Mouse (Mus musculus) midbrain, embryonic 14.5 days (tissue): ENCODE measurements around the gene Epb41l5. TPM values are rescaled to one million over a fixed set of nuclear protein-coding genes. Genes with fewer than 3 reads are reported as not detected.

Source experiments
- ATAC-seq: fragments of 200-750 bp; cut with Nextera tagmentation; 2 replicates; pipeline ENCODE4 v1.8.0; 2017; ENCODE audit warnings: moderate number of reproducible peaks, moderate library complexity; ENCODE audit not compliant: low FRiP score, low TSS enrichment
- DNase-seq: peaks from one replicate; pipeline ENCODE4 v3.0.0-alpha.2; 2015
- H3K27ac ChIP-seq: fragments of 300-500 bp; sonication (generic); replicated peaks from 2 replicates; pipeline ENCODE4 v1.5.1; 2014; ENCODE audit warnings: mild to moderate bottlenecking, low read depth, low read length, moderate library complexity
- H3K27me3 ChIP-seq: fragments of 300-500 bp; sonication (generic); 2 replicates; pipeline ENCODE4 v1.6.1; 2014; ENCODE audit warnings: low read length, control low read depth, mixed read lengths; ENCODE audit not compliant: control insufficient read depth, insufficient read depth
- H3K36me3 ChIP-seq: fragments of 300-500 bp; sonication (generic); 2 replicates; pipeline ENCODE4 v1.6.1; 2014; ENCODE audit warnings: low read length, control low read depth; ENCODE audit not compliant: control insufficient read depth, insufficient read depth
- H3K4me1 ChIP-seq: fragments of 300-500 bp; sonication (generic); 2 replicates; pipeline ENCODE4 v1.6.1; 2014; ENCODE audit warnings: mild to moderate bottlenecking, antibody characterized with exemption, low read length, control low read depth; ENCODE audit not compliant: control insufficient read depth, insufficient read depth
- H3K4me2 ChIP-seq: fragments of 300-500 bp; sonication (generic); 2 replicates; pipeline ENCODE4 v1.6.1; 2014; ENCODE audit warnings: mild to moderate bottlenecking, low read length, moderate library complexity
- H3K4me3 ChIP-seq: fragments of 300-500 bp; sonication (generic); replicated peaks from 2 replicates; pipeline ENCODE4 v1.5.1; 2014; ENCODE audit warnings: low read depth, low read length
- H3K9ac ChIP-seq: fragments of 300-500 bp; sonication (generic); replicated peaks from 2 replicates; pipeline ENCODE4 v1.6.1; 2014; ENCODE audit warnings: mild to moderate bottlenecking, low read length, moderate library complexity
- H3K9me3 ChIP-seq: fragments of 300-500 bp; sonication (generic); 2 replicates; pipeline ENCODE4 v1.6.1; 2016; ENCODE audit warnings: low read length, control low read depth, mixed read lengths; ENCODE audit not compliant: control insufficient read depth
- WGBS: fragments of 180-500 bp; shearing (Covaris S2); extraction: QIAGEN DNeasy Blood & Tissue Kit; methylation state at CpG from one replicate; pipeline ENCODE4 v1.1.7; 2014; 5-methylcytosine and 5-hydroxymethylcytosine counted together
- polyA plus RNA-seq: library from polyadenylated mRNA; unstranded; fragments of >200 nt; fragmentation: Nextera tagmentation; extraction: Ambion mirVana; gene quantifications from 2 replicates; pipeline ENCODE4 v1.2.1, GENCODE M21; 2014

The Epb41l5 gene
- polyA plus RNA-seq, 1 experiment from 2014 or later = 23.5 TPM

DNA sequence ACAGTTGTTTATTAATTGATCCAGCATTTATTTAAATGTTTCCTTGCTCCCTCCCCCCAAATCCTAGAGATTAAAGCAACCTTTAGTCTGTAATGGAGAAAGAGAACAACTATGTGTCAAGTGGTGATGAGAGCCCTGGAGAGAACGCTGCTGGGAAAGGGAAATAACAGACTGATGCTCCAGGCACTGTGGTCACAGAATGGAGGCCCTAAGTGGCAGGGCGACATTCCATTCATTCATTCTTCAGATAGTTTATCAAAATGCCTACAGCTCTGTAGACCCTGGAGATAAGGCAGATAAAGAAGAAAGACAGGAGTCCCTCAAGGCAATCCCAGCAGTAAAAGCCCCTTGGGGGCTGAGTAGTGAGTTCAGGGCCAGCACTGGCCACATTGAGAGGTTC lies 827 bp upstream of the Epb41l5 start:
- no peak overlapping the region for H3K4me3 ChIP-seq
- no peaks in the 10 kb centered on the region for H3K9me3 ChIP-seq
- no peaks in the 10 kb centered on the region; the same call in 1 of the 2 replicates for H3K4me1 ChIP-seq
- no peaks in the 10 kb centered on the region for H3K36me3 ChIP-seq
- no peaks in the 10 kb centered on the region for H3K27me3 ChIP-seq
- 90% methylated on average over 2 of the region's 2 CpGs for WGBS
- H3K4me2 ChIP-seq = no peak overlapping the region
- ATAC-seq (no peak), DNase-seq (no peak)
- H3K9ac ChIP-seq = no peak overlapping the region
- no peak overlapping the region for H3K27ac ChIP-seq

DNA sequence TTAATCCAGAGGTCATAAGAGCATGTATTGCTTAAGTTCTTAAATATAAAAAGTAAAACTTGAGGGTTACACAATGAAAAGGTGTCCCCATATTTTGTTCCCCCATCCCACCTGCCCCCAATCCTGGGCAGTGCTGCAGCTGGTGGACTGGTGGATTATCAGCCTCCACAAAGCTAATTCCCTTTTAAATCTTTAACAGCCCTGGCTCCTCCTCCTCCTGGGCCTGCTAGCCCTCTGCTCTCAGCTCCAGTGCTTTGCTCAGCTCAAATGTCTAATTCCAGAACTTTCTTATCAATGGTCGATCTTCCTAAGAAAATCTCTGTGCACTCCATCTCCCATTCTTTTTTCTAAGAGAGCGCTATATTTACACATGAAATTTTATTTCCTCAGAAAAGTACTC lies 2.4 kb downstream of the Epb41l5 start:
- no peak overlapping the region for H3K27ac ChIP-seq
- no peak for ATAC-seq
- no peaks in the 10 kb centered on the region; the same call in 1 of the 2 replicates for H3K4me1 ChIP-seq
- no peaks in the 10 kb centered on the region for H3K9me3 ChIP-seq
- DNase-seq = no peak
- H3K27me3 ChIP-seq = no peaks in the 10 kb centered on the region
- no peak overlapping the region for H3K9ac ChIP-seq
- H3K4me2 ChIP-seq = no peak overlapping the region
- WGBS = 54% methylated on average over 2 of the region's 2 CpGs
- H3K36me3 ChIP-seq = no peaks in the 10 kb centered on the region
- no peak overlapping the region for H3K4me3 ChIP-seq

DNA sequence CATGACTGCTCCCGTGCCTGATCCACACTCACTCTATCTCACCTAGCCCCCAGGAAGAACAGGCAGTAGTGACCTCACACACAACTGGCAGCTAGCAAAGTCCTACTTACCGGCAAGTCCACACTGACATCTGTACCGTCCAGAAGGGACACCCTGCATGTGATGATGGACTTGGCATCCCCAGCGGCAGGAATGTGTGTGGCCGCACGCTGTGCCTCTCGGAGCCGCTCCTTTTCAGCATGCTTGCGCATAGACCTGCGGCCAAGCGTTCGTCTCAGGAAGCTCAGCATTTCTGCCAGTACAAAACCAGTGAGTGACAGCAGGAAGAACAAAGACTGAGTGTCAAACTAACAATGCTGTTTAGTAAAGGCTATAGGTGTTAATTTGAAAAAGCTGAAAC lies 6.4 kb downstream of the Epb41l5 start:
- no peaks in the 10 kb centered on the region for H3K36me3 ChIP-seq
- H3K4me2 ChIP-seq = no peak overlapping the region
- H3K4me3 ChIP-seq = no peak overlapping the region
- no peak overlapping the region for H3K27ac ChIP-seq
- H3K27me3 ChIP-seq = no peaks in the 10 kb centered on the region
- no peaks in the 10 kb centered on the region for H3K9me3 ChIP-seq
- DNase-seq (peak; percentile 61), ATAC-seq (no peak)
- no peak overlapping the region for H3K9ac ChIP-seq
- H3K4me1 ChIP-seq = no peaks in the 10 kb centered on the region
- WGBS = 20% methylated on average over 12 of the region's 12 CpGs

DNA sequence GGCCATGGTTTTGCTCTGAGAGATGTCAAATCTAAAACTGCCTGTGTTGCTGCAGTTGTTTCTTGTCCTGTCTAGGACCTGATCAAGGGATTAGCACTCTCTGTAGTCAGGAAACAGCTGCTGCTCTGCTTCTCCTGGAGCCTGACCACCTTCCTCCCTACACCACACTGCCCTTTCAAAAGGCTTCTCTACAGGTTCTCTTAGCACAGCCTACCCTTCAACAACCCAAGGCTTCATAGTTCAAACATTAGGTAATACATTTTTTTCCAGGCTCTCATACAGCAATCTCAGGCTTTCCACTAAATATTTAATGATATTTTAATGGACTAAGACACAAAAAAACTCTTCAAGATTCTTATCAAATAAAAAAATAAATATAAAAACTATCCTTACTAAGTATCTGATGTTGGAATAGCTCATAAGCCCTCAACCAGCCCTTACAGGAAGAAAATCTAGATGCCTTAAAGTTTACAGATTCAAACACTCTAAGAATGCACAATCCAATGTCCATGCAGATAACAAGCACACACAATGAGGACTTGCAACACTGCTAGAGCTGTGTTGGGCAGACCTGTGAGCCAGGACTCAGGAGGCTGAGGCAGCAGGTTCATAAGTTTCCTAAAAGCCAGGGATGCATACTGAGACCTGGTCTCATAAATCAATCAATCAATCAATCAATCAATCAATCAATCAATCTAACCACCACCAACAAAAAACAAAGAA lies 7.5 kb downstream of the Epb41l5 start:
- Histone ChIP-seq H3K4me3 (no peak overlapping the region), H3K36me3 (no peaks in the 10 kb centered on the region)
- DNase-seq = no peak

DNA sequence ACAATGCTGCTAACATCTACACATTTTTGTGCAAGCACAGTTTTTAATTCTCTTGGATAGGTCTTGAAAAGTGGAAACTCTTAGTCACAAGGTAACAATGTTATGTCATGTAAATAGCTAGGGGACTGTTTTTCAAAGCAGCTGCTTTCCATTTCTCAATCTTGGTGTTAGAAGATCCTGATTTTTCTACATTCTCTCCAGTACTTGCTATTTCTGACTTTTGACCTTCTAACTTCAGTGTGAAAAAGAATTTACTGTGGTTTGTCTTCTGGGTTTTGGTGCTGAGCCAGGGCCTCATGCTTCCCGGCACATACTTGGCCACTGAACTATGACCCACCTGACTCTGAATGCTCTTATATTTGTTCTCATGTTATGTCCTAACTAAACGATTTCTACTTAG lies 8.8 kb downstream of the Epb41l5 start:
- H3K9me3 ChIP-seq = no peaks in the 10 kb centered on the region
- no peaks in the 10 kb centered on the region for H3K36me3 ChIP-seq
- no peak overlapping the region for H3K4me2 ChIP-seq
- WGBS = 94% methylated on average over 2 of the region's 2 CpGs
- ATAC-seq (no peak), DNase-seq (no peak)
- no peak overlapping the region for H3K27ac ChIP-seq
- H3K4me3 ChIP-seq = no peak overlapping the region
- H3K27me3 ChIP-seq = no peaks in the 10 kb centered on the region
- no peaks in the 10 kb centered on the region for H3K4me1 ChIP-seq
- no peak overlapping the region for H3K9ac ChIP-seq

More for the DNA sequence above, 7.5 kb downstream of the Epb41l5 start:
- H3K27me3 ChIP-seq = no peaks in the 10 kb centered on the region
- H3K27ac ChIP-seq = no peak overlapping the region
- H3K9ac ChIP-seq = no peak overlapping the region
- ATAC-seq = no peak
- no peaks in the 10 kb centered on the region for H3K9me3 ChIP-seq
- H3K4me1 ChIP-seq = no peaks in the 10 kb centered on the region
- H3K4me2 ChIP-seq = no peak overlapping the region

DNA sequence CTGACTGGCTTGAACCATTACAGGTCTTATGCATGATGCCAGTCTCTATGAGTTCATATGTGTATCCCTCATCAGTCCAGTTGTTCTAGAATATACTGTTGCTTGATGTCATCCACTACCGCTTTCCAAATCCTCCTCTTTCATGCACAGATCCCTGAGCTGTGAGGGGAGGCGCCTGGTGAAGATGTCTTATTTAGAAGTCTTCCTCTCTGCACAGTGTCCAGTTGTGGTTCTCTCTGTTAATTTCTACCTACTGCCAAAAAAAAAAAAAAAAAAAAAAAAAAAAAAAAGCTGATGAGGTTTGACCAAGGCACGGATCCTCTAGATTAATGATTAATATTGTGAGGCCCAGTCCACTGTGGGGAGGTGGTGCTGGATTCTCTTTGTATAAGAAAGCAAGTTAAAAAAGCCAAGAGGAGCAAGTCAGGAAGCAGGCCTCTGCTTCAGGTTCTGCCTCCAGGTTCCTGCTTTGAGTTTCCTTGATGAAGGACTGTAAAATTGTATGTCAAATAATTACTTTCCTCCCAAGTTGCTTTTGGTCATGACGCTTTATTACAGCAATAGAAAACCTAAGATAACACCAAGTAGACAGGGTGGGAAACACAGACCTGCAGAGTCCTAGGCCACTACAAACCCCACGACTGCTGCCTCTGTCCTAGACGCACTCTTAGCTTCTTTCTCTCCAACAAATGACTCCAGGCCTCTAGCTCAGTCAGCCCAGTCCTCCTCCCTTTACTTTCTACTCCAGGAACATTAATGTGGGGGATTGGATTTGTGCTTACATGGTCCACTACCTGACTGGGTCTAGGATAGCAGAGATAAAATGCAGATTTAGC lies 11.4 kb downstream of the Epb41l5 start:
- Histone ChIP-seq H3K27ac (no peak overlapping the region), H3K9ac (no peak overlapping the region), H3K36me3 (no peaks in the 10 kb centered on the region), H3K9me3 (no peaks in the 10 kb centered on the region), H3K27me3 (no peaks in the 10 kb centered on the region), H3K4me2 (no peak overlapping the region), H3K4me1 (no peaks in the 10 kb centered on the region), H3K4me3 (no peak overlapping the region)
- no peak for DNase-seq
- WGBS = 92% methylated on average over 6 of the region's 6 CpGs
- no peak for ATAC-seq

DNA sequence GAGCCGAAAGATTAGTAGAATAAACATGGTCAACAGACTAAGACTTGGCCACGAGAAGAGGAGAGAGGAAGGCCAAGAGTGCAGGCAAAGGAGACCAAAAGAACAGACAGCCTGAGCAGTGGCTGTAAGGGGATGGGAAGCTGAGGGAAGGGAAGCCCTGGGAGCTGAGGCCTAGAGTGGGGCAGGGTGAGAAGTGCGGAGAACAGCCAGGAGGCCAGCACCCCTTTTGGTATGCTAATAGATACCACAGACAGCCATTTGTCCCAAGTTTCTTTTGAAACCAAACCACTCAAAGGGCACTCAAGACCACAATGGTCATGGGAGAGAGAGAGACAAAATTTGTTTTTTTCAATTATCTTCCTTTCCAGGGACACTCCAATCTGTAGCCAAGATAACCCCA lies 14.1 kb downstream of the Epb41l5 start:
- H3K4me2 ChIP-seq = no peak overlapping the region
- ATAC-seq (no peak), DNase-seq (no peak)
- no peak overlapping the region for H3K4me3 ChIP-seq
- 48% methylated on average over 3 of the region's 3 CpGs for whole genome bisulfite sequencing
- no peaks in the 10 kb centered on the region for H3K27me3 ChIP-seq
- no peak overlapping the region for H3K27ac ChIP-seq
- H3K9me3 ChIP-seq = no peaks in the 10 kb centered on the region
- H3K9ac ChIP-seq = no peak overlapping the region
- no peaks in the 10 kb centered on the region for H3K4me1 ChIP-seq
- no peaks in the 10 kb centered on the region for H3K36me3 ChIP-seq

DNA sequence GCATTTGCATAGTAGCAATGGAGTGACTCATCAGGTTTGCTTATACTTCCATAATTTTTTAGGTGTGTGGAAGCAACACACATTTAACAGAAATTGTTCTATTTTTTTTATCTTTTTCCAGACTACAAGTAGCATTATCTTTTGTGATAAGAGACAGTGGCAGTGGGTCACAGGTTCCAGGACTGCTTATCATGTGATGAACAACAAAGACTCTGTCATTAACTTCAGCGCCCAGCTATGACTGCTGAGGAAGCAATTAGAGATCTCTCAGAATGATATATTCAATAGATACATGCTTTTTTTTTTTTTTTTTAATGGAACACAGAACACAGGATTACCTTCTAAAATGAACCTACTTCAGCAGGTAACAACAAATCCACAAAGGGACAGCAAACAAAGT lies 18.4 kb downstream of the Epb41l5 start:
- Histone ChIP-seq H3K4me3 (no peak overlapping the region), H3K4me1 (no peaks in the 10 kb centered on the region)
- 85% methylated on average over 1 of the region's 1 CpGs for WGBS

DNA sequence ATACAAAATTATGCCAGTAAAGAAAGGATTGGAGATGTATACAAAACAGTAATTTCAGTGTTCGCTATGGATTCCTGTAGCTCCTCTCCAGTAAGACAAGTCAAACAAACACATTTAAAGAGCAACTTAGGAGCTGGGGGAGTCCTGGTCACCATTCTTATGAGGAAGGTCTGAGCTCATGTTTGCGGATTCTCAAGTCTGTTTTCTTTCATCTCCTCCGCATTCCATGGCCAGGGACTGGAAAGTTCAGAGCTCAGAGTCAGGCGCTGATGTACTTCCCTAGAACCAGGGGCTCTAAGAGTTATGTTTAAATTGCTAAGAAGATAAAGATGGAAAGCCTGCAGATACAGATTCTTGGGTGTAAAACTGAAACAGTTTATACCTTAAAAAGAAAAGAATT lies 22.0 kb downstream of the Epb41l5 start:
- no peaks in the 10 kb centered on the region for H3K27me3 ChIP-seq
- ATAC-seq (no peak), DNase-seq (no peak)
- H3K4me1 ChIP-seq = no peaks in the 10 kb centered on the region
- no peak overlapping the region for H3K4me2 ChIP-seq
- H3K27ac ChIP-seq = no peak overlapping the region
- no peaks in the 10 kb centered on the region for H3K9me3 ChIP-seq
- H3K9ac ChIP-seq = no peak overlapping the region
- no peaks in the 10 kb centered on the region; the same call in 1 of the 2 replicates for H3K36me3 ChIP-seq
- 86% methylated on average over 4 of the region's 4 CpGs for WGBS
- no peak overlapping the region for H3K4me3 ChIP-seq

More for the DNA sequence above, 18.4 kb downstream of the Epb41l5 start:
- Histone ChIP-seq H3K27ac (no peak overlapping the region), H3K9me3 (no peaks in the 10 kb centered on the region), H3K36me3 (no peaks in the 10 kb centered on the region; the same call in 1 of the 2 replicates), H3K27me3 (no peaks in the 10 kb centered on the region), H3K9ac (no peak overlapping the region), H3K4me2 (no peak overlapping the region)
- no peak for ATAC-seq
- no peak for DNase-seq
